Mouse (Mus musculus) heart, embryonic 13.5 days (tissue): Measurements from ENCODE around the gene BC048562. TPM values are rescaled to one million over a fixed set of nuclear protein-coding genes. Genes with fewer than 3 reads are reported as not detected.

Source experiments
- ATAC-seq: fragments of 200-750 bp; cut with Nextera tagmentation; 2 replicates; pipeline ENCODE4 v1.8.0; 2017; ENCODE audit warnings: moderate TSS enrichment; ENCODE audit not compliant: insufficient number of reproducible peaks, low FRiP score, low TSS enrichment; ENCODE audit errors: extremely low read depth
- H3K27ac ChIP-seq: fragments of 300-500 bp; sonication (generic); replicated peaks from 2 replicates; pipeline ENCODE4 v1.5.1; 2015; ENCODE audit warnings: moderate library complexity, mild to moderate bottlenecking, inconsistent platforms
- H3K27me3 ChIP-seq: fragments of 300-500 bp; sonication (generic); replicated peaks from 2 replicates; pipeline ENCODE4 v1.6.1; 2015; ENCODE audit warnings: mild to moderate bottlenecking, inconsistent platforms
- H3K36me3 ChIP-seq: fragments of 300-500 bp; sonication (generic); 2 replicates; pipeline ENCODE4 v1.6.1; 2015; ENCODE audit warnings: mild to moderate bottlenecking, inconsistent platforms
- H3K4me1 ChIP-seq: fragments of 300-500 bp; sonication (generic); 2 replicates; pipeline ENCODE4 v1.6.1; 2015; ENCODE audit warnings: inconsistent platforms
- H3K4me2 ChIP-seq: fragments of 300-500 bp; sonication (generic); 2 replicates; pipeline ENCODE4 v1.6.1; 2015; ENCODE audit warnings: inconsistent platforms, mild to moderate bottlenecking, moderate library complexity
- H3K4me3 ChIP-seq: fragments of 300-500 bp; sonication (generic); 2 replicates; pipeline ENCODE4 v1.5.1; 2015; ENCODE audit warnings: moderate library complexity, mild to moderate bottlenecking, inconsistent platforms
- H3K9ac ChIP-seq: fragments of 300-500 bp; sonication (generic); 2 replicates; pipeline ENCODE4 v1.6.1; 2015; ENCODE audit warnings: inconsistent platforms, mild to moderate bottlenecking, moderate library complexity
- H3K9me3 ChIP-seq: fragments of 300-500 bp; sonication (generic); 2 replicates; pipeline ENCODE4 v1.6.1; 2016; ENCODE audit warnings: inconsistent platforms
- WGBS: fragments of 180-500 bp; shearing (Covaris S2); methylation state at CpG from one replicate; pipeline ENCODE4 v1.1.7; 2015; ENCODE audit warnings: mixed read lengths; 5-methylcytosine and 5-hydroxymethylcytosine counted together
- polyA plus RNA-seq: library from polyadenylated mRNA; unstranded; fragments of >200 nt; fragmentation: Nextera tagmentation; extraction: Ambion mirVana; gene quantifications from 2 replicates; pipeline ENCODE4 v1.2.1, GENCODE M21; 2015

Gene BC048562
- polyA plus RNA-seq, 1 experiment from 2014 or later = not detected

DNA sequence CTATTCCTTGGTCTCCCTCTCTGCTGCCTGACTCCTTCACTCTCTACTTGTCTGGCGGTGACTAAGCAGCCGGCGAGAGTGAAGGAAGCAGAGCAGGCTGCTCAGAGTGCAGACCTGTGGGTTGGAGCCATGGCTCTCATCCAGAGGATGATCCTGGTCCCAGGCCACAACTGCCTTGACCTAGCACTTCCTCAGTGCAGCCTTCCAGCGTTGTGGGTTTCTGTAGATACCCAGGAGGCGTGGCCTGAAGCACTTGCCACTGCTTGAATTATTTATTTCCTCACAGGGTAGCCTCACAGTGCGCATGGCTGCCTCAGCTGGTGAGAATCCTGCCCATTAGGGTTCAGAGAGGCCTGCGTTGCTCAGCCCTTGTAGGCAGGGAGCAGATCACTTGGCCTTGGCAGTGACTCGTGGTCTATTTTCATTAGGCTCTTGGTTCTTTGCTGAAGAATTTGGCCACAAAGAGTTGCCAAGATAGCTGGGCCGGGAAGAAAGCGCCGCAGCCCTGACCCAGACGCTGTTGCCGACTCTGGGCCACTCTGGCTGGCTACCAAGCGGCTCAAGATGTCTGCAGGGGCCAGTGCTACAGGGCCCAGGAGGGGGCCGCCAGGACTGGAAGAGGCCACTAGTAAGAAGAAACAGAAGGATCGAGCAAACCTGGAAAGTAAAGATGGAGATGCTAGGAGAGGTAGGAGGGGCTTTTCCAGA lies 55.9 kb downstream of the BC048562 start:
- Histone ChIP-seq H3K4me2 (peak overlapping the region; percentile 95), H3K4me1 (peaks cover 20% of the 10 kb centered on the region), H3K36me3 (peaks cover 85% of the 10 kb centered on the region), H3K9ac (peak overlapping the region; percentile 99), H3K4me3 (peak overlapping the region; percentile 97), H3K27ac (peak overlapping the region; percentile 98), H3K9me3 (no peaks in the 10 kb centered on the region), H3K27me3 (no peaks in the 10 kb centered on the region)
- no peak for ATAC-seq
- 78% methylated on average over 16 of the region's 16 CpGs for WGBS

DNA sequence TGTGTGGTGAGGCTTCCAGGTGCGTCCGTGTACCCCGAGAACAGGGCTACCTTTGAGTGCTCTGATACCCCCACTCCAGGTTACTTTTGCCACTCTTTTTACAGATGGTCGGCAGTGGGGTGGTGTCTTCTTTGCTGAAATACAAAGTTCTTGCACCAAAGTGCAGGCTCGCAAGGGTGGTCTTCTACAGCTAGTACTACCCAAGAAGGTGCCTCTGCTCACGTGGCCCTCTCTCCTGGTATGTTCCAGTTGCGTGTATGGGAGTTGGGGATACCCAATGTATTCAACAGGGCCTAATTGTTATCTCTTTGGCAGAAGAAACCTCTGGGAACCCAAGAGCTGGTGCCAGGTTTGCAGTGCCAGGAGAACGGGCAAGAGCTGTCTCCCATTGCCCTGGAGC lies 57.0 kb downstream of the BC048562 start:
- H3K4me1 ChIP-seq = peaks cover 20% of the 10 kb centered on the region
- 94% methylated on average over 8 of the region's 8 CpGs for WGBS
- H3K27ac ChIP-seq = no peak overlapping the region
- H3K4me2 ChIP-seq = no peak overlapping the region
- H3K4me3 ChIP-seq = no peak overlapping the region
- peaks cover 85% of the 10 kb centered on the region for H3K36me3 ChIP-seq
- H3K9me3 ChIP-seq = no peaks in the 10 kb centered on the region
- no peak overlapping the region for H3K9ac ChIP-seq
- H3K27me3 ChIP-seq = no peaks in the 10 kb centered on the region
- no peak for ATAC-seq

DNA sequence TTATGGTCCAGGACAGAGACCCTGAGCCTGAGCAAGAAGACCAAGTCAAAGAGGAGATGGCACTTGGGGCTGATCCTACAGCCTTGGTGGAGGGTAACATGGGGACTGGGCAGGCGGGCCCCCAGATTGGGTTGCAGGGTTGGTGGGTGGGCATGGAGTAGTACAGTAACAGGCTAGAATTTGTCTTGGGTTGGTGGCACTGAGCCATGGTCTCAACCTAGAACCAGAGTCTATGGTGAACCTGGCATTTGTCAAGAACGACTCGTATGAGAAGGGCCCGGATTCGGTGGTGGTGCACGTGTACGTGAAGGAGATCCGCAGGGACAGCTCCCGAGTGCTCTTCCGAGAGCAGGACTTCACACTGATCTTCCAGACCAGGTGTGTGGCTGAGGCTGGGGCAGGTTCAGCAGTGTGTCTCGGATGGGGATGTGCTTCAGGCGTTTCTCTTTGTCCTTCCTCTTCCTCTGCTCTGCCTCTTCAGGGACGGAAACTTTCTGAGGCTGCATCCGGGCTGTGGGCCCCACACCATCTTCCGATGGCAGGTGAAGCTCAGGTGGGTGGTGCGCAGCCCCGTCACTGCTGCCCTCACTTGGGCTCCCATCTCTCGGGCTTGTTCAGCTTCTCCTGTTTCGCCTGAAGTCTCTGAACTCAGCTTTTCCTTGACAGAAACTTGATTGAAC lies 58.0 kb downstream of the BC048562 start:
- H3K36me3 ChIP-seq = peaks cover 85% of the 10 kb centered on the region
- H3K4me3 ChIP-seq = no peak overlapping the region
- H3K27ac ChIP-seq = no peak overlapping the region
- H3K27me3 ChIP-seq = no peaks in the 10 kb centered on the region
- no peaks in the 10 kb centered on the region for H3K9me3 ChIP-seq
- no peak overlapping the region for H3K9ac ChIP-seq
- peaks cover 20% of the 10 kb centered on the region for H3K4me1 ChIP-seq
- no peak overlapping the region for H3K4me2 ChIP-seq
- 88% methylated on average over 19 of the region's 19 CpGs for WGBS
- no peak for ATAC-seq

DNA sequence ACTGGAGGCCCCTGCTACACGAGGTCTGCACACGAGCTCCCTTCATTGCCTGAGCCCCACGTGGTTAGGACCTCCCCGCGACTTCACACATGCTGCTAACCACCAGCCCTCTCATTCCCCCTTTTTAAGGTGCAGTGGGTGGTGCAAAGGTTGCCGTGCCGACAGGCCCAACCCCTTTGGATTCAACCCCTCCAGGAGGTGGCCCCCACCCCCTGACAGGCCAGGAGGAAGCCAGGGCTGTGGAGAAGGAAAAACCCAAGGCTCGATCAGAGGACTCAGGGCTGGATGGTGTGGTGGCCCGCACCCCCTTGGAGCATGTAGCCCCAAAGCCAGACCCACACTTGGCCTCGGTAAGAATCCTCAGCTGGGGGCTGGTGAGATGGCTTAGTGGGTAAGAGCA lies 58.6 kb downstream of the BC048562 start:
- WGBS = 80% methylated on average over 10 of the region's 10 CpGs
- Histone ChIP-seq H3K4me2 (no peak overlapping the region), H3K9me3 (no peaks in the 10 kb centered on the region), H3K27ac (no peak overlapping the region), H3K4me3 (no peak overlapping the region), H3K4me1 (peaks cover 19% of the 10 kb centered on the region), H3K27me3 (no peaks in the 10 kb centered on the region), H3K36me3 (peaks cover 85% of the 10 kb centered on the region), H3K9ac (no peak overlapping the region)
- no peak for ATAC-seq

Other genes with a start within 250 kb of the BC048562 start
- 0.32 and 0.36 TPM in 2 replicates for gene Bsn, start 246.1 kb upstream of the BC048562 start, polyA plus RNA-seq
- 136 and 138 TPM in 2 replicates for gene Dag1, start 172.5 kb upstream of the BC048562 start, polyA plus RNA-seq
- gene Nicn1, start 146.1 kb upstream of the BC048562 start, polyA plus RNA-seq = 23.6 and 24.3 TPM in 2 replicates
- gene Amt, start 139.6 kb upstream of the BC048562 start, polyA plus RNA-seq = 10.9 and 12.9 TPM in 2 replicates
- 332 and 341 TPM in 2 replicates for gene Rhoa, start 130.4 kb upstream of the BC048562 start, polyA plus RNA-seq
- 31.2 and 32.6 TPM in 2 replicates for gene Tcta, start 130.3 kb upstream of the BC048562 start, polyA plus RNA-seq
- 825 and 854 TPM in 2 replicates for gene Gpx1, start 97.6 kb upstream of the BC048562 start, polyA plus RNA-seq
- 80.6 and 86.7 TPM in 2 replicates for gene Usp4, start 88.6 kb upstream of the BC048562 start, polyA plus RNA-seq
- gene 1700102P08Rik, start 43.7 kb upstream of the BC048562 start, polyA plus RNA-seq = 0.21 and 0.39 TPM in 2 replicates
- 0.71 and 0.80 TPM in 2 replicates for gene Ccdc36, start 8.0 kb upstream of the BC048562 start, polyA plus RNA-seq
- 36.3 and 42.7 TPM in 2 replicates for gene Ccdc71, start 24.0 kb downstream of the BC048562 start, polyA plus RNA-seq
- 90.6 and 106 TPM in 2 replicates for gene Klhdc8b, start 25.1 kb downstream of the BC048562 start, polyA plus RNA-seq
- 45.3 and 49.0 TPM in 2 replicates for gene Lamb2, start 43.3 kb downstream of the BC048562 start, polyA plus RNA-seq
- 51.4 and 55.9 TPM in 2 replicates for gene Usp19, start 54.1 kb downstream of the BC048562 start, polyA plus RNA-seq
- gene Qars, start 71.2 kb downstream of the BC048562 start, polyA plus RNA-seq = 62.2 and 69.0 TPM in 2 replicates
- 81.2 and 81.7 TPM in 2 replicates for gene Qrich1, start 80.3 kb downstream of the BC048562 start, polyA plus RNA-seq
- 99.5 and 107 TPM in 2 replicates for gene Impdh2, start 123.8 kb downstream of the BC048562 start, polyA plus RNA-seq
- gene Ndufaf3, start 131.0 kb downstream of the BC048562 start, polyA plus RNA-seq = 53.5 TPM in 2 replicates
- gene Dalrd3, start 133.4 kb downstream of the BC048562 start, polyA plus RNA-seq = 86.6 and 92.1 TPM in 2 replicates
- gene Wdr6, start 142.3 kb downstream of the BC048562 start, polyA plus RNA-seq = 61.7 and 64.1 TPM in 2 replicates
- gene P4htm, start 161.2 kb downstream of the BC048562 start, polyA plus RNA-seq = 19.5 and 20.0 TPM in 2 replicates
- 36.6 and 44.5 TPM in 2 replicates for gene Arih2, start 212.9 kb downstream of the BC048562 start, polyA plus RNA-seq
- gene Slc25a20, start 225.6 kb downstream of the BC048562 start, polyA plus RNA-seq = 67.9 and 73.0 TPM in 2 replicates